Mouse (Mus musculus) MEL (cell line): Measurements from ENCODE around the gene Klf16.
A peak's percentile ranks its signal among the peaks of the same experiment; 100 is the strongest.

ENCODE experiments used
- CTCF ChIP-seq, 3 experiments: IDR thresholded peaks in 2 of 3; conservative IDR thresholded peaks in 1 of 3; 2 replicates each; pipeline ENCODE4 v1.5.1; 2011 to 2012; ENCODE audit warnings: low read length in 3 of 3, low read depth in 2 of 3, mild to moderate bottlenecking in 2 of 3, improper control_type of control experiment in 1 of 3, inconsistent platforms in 1 of 3, mixed read lengths in 1 of 3, moderate library complexity in 1 of 3; ENCODE audit not compliant: control insufficient read depth in 1 of 3, insufficient read depth in 1 of 3, poor library complexity in 1 of 3, severe bottlenecking in 1 of 3
- E2F4 ChIP-seq: IDR thresholded peaks from 2 replicates; pipeline ENCODE4 v1.6.1; 2011; ENCODE audit warnings: low read depth, low read length, improper control_type of control experiment, borderline replicate concordance
- EP300 ChIP-seq, 2 experiments: IDR thresholded peaks; 2 replicates each; pipeline ENCODE4 v1.6.1; 2011; ENCODE audit warnings: improper control_type of control experiment in 2 of 2, low read length in 2 of 2, low read depth in 1 of 2, mild to moderate bottlenecking in 1 of 2
- JUND ChIP-seq: IDR thresholded peaks from 2 replicates; pipeline ENCODE4 v1.6.1; 2011; ENCODE audit warnings: low read depth, mild to moderate bottlenecking, improper control_type of control experiment, low read length
- MAFK ChIP-seq: IDR thresholded peaks from 2 replicates; pipeline ENCODE4 v1.6.1; 2011; ENCODE audit warnings: low read depth, mild to moderate bottlenecking, low read length, improper control_type of control experiment, borderline replicate concordance
- MEF2A ChIP-seq: IDR thresholded peaks from 2 replicates; pipeline ENCODE4 v1.6.1; 2014; ENCODE audit warnings: low read depth, mild to moderate bottlenecking, inconsistent platforms, low read length, improper control_type of control experiment; ENCODE audit not compliant: poor library complexity, insufficient replicate concordance, severe bottlenecking; ENCODE audit errors: extremely low read depth
- POLR2A ChIP-seq, 2 experiments: IDR thresholded peaks; 2 replicates each; pipeline ENCODE4 v1.6.1; 2011 to 2012; ENCODE audit warnings: low read length in 2 of 2, mild to moderate bottlenecking in 2 of 2, control low read depth in 1 of 2, improper control_type of control experiment in 1 of 2, low read depth in 1 of 2, moderate library complexity in 1 of 2; ENCODE audit not compliant: control insufficient read depth in 1 of 2, insufficient read depth in 1 of 2, poor library complexity in 1 of 2
- RAD21 ChIP-seq: IDR thresholded peaks from 2 replicates; pipeline ENCODE4 v1.6.1; 2011; ENCODE audit warnings: mild to moderate bottlenecking, low read depth, low read length, improper control_type of control experiment
- UBTF ChIP-seq: IDR thresholded peaks from 2 replicates; pipeline ENCODE4 v1.6.1; 2012; ENCODE audit warnings: low read depth, mild to moderate bottlenecking, inconsistent platforms, low read length, improper control_type of control experiment, moderate library complexity, borderline replicate concordance; ENCODE audit not compliant: insufficient read depth
- ZKSCAN1 ChIP-seq: IDR thresholded peaks from 2 replicates; pipeline ENCODE4 v1.6.1; 2012; ENCODE audit warnings: low read depth, mild to moderate bottlenecking, inconsistent platforms, low read length, improper control_type of control experiment, moderate library complexity
- ZMIZ1 ChIP-seq: IDR thresholded peaks from 2 replicates; pipeline ENCODE4 v1.6.1; 2012; ENCODE audit warnings: low read depth, mild to moderate bottlenecking, inconsistent platforms, low read length, improper control_type of control experiment, moderate library complexity

- no peak for TF ChIP-seq E2F4
- TF ChIP-seq EP300 (IDR thresholded peaks at IDR 0.05; ENCODE audit: low read depth in 1 of 2, low read length in 2 of 2): 0 out of 4 replicates have a peak, but pooled peaks of 1 of the 2 experiments have one; percentile 6
- TF ChIP-seq ZKSCAN1: no peak
- TF ChIP-seq POLR2A (IDR thresholded peaks at IDR 0.05; ENCODE audit: control insufficient read depth in 1 of 2, insufficient read depth in 1 of 2, low read depth in 1 of 2, low read length in 2 of 2, poor library complexity in 1 of 2): no peak
- TF ChIP-seq CTCF (IDR thresholded peaks at IDR 0.05 in 2 of 3, conservative IDR thresholded peaks at IDR 0.05 in 1 of 3; ENCODE audit: control insufficient read depth in 1 of 3, insufficient read depth in 1 of 3, low read depth in 2 of 3, low read length in 3 of 3, poor library complexity in 1 of 3, severe bottlenecking in 1 of 3): no peak
- no peak for TF ChIP-seq MAFK
- TF ChIP-seq ZMIZ1: no peak; the same call in 1 of the 2 replicates
- no peak for TF ChIP-seq MEF2A
- no peak for TF ChIP-seq UBTF
- TF ChIP-seq JUND: no peak
- TF ChIP-seq RAD21: no peak
Observed at GRCm38 (mm10) chr10:80575925-80576324, 1.2 kb downstream of the Klf16 start.
